In the genomic region with DNA sequence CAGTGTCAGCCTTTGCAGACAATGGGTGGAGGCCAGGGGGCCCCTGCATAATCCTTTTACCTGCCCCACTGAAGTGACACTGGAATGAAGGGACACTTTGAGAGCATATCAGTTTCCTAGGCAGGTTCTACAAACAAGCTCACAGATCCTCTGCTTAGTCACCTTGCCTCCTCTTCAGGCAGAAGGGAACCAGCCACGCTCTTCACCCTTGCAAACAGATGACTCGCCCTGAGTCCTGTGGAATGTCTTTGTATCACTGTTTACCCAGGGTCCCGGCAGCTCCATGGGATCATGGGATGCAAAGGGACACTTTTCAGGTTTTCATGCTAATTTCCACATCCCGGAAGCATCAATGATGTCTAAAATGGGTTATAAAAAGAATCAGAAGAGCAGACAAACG, we compare ENCODE assay signal across 24 mouse cellular contexts.
DNase-seq lines count a peak whose midpoint lies in the region; ATAC-seq and TF ChIP-seq lines count a peak whose summit lies in the region.
"Had no signal": no experiment of that assay in that cellular context is flagged by ENCODE, and none has a peak within 500 bp of the region (broad histone marks: within the 10 kb centered on the region; RNA-seq: fewer than 3 reads in every experiment).

No protein-coding gene starts in this region.

- H3K4me3 ChIP-seq in intestine, embryonic 14.5 days (ENCODE audit: low read depth, low read length) = no peak overlapping the region
- no peak overlapping the region for H3K4me3 ChIP-seq in intestine, postnatal 0 days (ENCODE audit: low read depth, low read length)
- no peak overlapping the region for H3K4me3 ChIP-seq in ES-E14 (ENCODE audit: insufficient read depth in 1 of 2, low read depth in 1 of 2, low read length in 2 of 2, poor library complexity in 1 of 2, severe bottlenecking in 1 of 2)
- no peak overlapping the region for H3K4me3 ChIP-seq in embryonic facial prominence, embryonic 14.5 days (ENCODE audit: low read depth, low read length)
- H3K4me3 ChIP-seq: embryonic facial prominence, embryonic 12.5 days; embryonic facial prominence, embryonic 15.5 days; erythroblast, embryonic 14.5 days; forebrain, embryonic 10.5 days; forebrain, embryonic 12.5 days had no signal

- DNase-seq in intestine, embryonic 14.5 days (ENCODE audit: low spot score) = peak; percentile 51
- DNase-seq in ES-E14 (ENCODE audit: low read depth, low spot score) (peak; percentile 8), R1 (ENCODE audit: low read depth, low spot score) (peak; percentile 7)
- peak; percentile 6 for DNase-seq in embryonic facial prominence, embryonic 14.5 days (ENCODE audit: low spot score)
- DNase-seq in thymus, adult 18-20 months = no peak
- DNase-seq: adrenal gland, adult 2 months; adrenal gland, postnatal 10 days; adrenal gland, postnatal 25 days; cerebellum, adult 11-12 months; cerebellum, adult 2 months; cerebellum, adult 9-10 months; cerebellum, postnatal 10 days; cerebellum, postnatal 25 days had no signal

- H3K27me3 ChIP-seq in intestine, embryonic 14.5 days (replicated peaks; ENCODE audit: control insufficient read depth, insufficient read depth, low read length) = no peaks in the 10 kb centered on the region
- H3K27me3 ChIP-seq in intestine, postnatal 0 days (replicated peaks; ENCODE audit: control insufficient read depth, insufficient read depth, low read length) = no peaks in the 10 kb centered on the region
- no peaks in the 10 kb centered on the region for H3K27me3 ChIP-seq in embryonic facial prominence, embryonic 14.5 days (replicated peaks; ENCODE audit: control insufficient read depth, insufficient read depth, low read length)
- H3K27me3 ChIP-seq: embryonic facial prominence, embryonic 12.5 days; embryonic facial prominence, embryonic 15.5 days; forebrain, embryonic 12.5 days; Patski had no signal

- no peak for ATAC-seq in intestine, embryonic 14.5 days (replicated peaks; ENCODE audit: low FRiP score, low TSS enrichment, low read depth)
- ATAC-seq in intestine, postnatal 0 days = no peak
- ATAC-seq in embryonic facial prominence, embryonic 14.5 days (ENCODE audit: low read depth) = peak; percentile 68
- ATAC-seq in cerebellum, adult (ENCODE audit: insufficient number of reproducible peaks, low FRiP score, low TSS enrichment) = no peak
- ATAC-seq: forebrain, embryonic 14.5 days; forebrain, embryonic 16.5 days; Patski had no signal

- H3K27ac ChIP-seq in intestine, embryonic 14.5 days (ENCODE audit: low read depth) = no peak overlapping the region
- H3K27ac ChIP-seq in intestine, postnatal 0 days (ENCODE audit: low read depth, low read length) = no peak overlapping the region
- H3K27ac ChIP-seq in ES-E14 (ENCODE audit: insufficient read depth, low read depth, low read length, poor library complexity, severe bottlenecking) = no peak overlapping the region
- no peak overlapping the region for H3K27ac ChIP-seq in embryonic facial prominence, embryonic 14.5 days (replicated peaks; ENCODE audit: low read depth, low read length)
- H3K27ac ChIP-seq: embryonic facial prominence, embryonic 12.5 days; embryonic facial prominence, embryonic 15.5 days; forebrain, embryonic 10.5 days; forebrain, embryonic 12.5 days had no signal

- no peaks in the 10 kb centered on the region for H3K4me1 ChIP-seq in intestine, embryonic 14.5 days (replicated peaks; ENCODE audit: control insufficient read depth, insufficient read depth, low read length)
- H3K4me1 ChIP-seq in intestine, postnatal 0 days (replicated peaks; ENCODE audit: control insufficient read depth, insufficient read depth, low read length) = no peaks in the 10 kb centered on the region
- no peaks in the 10 kb centered on the region for H3K4me1 ChIP-seq in ES-E14 (ENCODE audit: control insufficient read depth in 2 of 2, insufficient read depth in 2 of 2, low read length in 2 of 2, poor library complexity in 1 of 2)
- peaks cover 2% of the 10 kb centered on the region; the same call in 1 of the 2 replicates for H3K4me1 ChIP-seq in embryonic facial prominence, embryonic 14.5 days (ENCODE audit: control insufficient read depth, insufficient read depth, low read length)
- H3K4me1 ChIP-seq: embryonic facial prominence, embryonic 15.5 days had no signal

- H3K36me3 ChIP-seq in intestine, embryonic 14.5 days (ENCODE audit: control insufficient read depth, insufficient read depth, low read length) = no peaks in the 10 kb centered on the region
- H3K36me3 ChIP-seq in intestine, postnatal 0 days (ENCODE audit: control insufficient read depth, insufficient read depth) = no peaks in the 10 kb centered on the region
- no peaks in the 10 kb centered on the region for H3K36me3 ChIP-seq in ES-E14 (ENCODE audit: control insufficient read depth, insufficient read depth, low read length, poor library complexity, severe bottlenecking)
- no peaks in the 10 kb centered on the region for H3K36me3 ChIP-seq in embryonic facial prominence, embryonic 14.5 days (ENCODE audit: control insufficient read depth, insufficient read depth, low read length)
- H3K36me3 ChIP-seq: embryonic facial prominence, embryonic 12.5 days; embryonic facial prominence, embryonic 15.5 days; forebrain, embryonic 10.5 days; forebrain, embryonic 12.5 days; G1E had no signal

- H3K9ac ChIP-seq in intestine, embryonic 14.5 days (ENCODE audit: low read length) = no peak overlapping the region
- H3K9ac ChIP-seq in intestine, postnatal 0 days (ENCODE audit: low read depth, low read length) = no peak overlapping the region
- H3K9ac ChIP-seq in ES-E14 (ENCODE audit: insufficient read depth, low read depth, low read length, poor library complexity, severe bottlenecking) = no peak overlapping the region
- no peak overlapping the region for H3K9ac ChIP-seq in embryonic facial prominence, embryonic 14.5 days (ENCODE audit: low read depth, low read length)
- H3K9ac ChIP-seq: embryonic facial prominence, embryonic 12.5 days; embryonic facial prominence, embryonic 15.5 days; forebrain, embryonic 12.5 days had no signal

- H3K9me3 ChIP-seq in intestine, embryonic 14.5 days (ENCODE audit: control insufficient read depth, low read length) = no peaks in the 10 kb centered on the region
- no peaks in the 10 kb centered on the region for H3K9me3 ChIP-seq in intestine, postnatal 0 days (ENCODE audit: control insufficient read depth)
- H3K9me3 ChIP-seq in ES-E14 (ENCODE audit: control insufficient read depth, insufficient read depth, low read depth, low read length) = no peaks in the 10 kb centered on the region
- H3K9me3 ChIP-seq in embryonic facial prominence, embryonic 14.5 days (ENCODE audit: control insufficient read depth, low read length) = no peaks in the 10 kb centered on the region
- H3K9me3 ChIP-seq: embryonic facial prominence, embryonic 12.5 days; embryonic facial prominence, embryonic 15.5 days; forebrain, embryonic 10.5 days; forebrain, embryonic 12.5 days had no signal

- WGBS in intestine, embryonic 14.5 days = 40% methylated on average over 5 of the region's 5 CpGs
- WGBS in intestine, postnatal 0 days = 30% methylated on average over 5 of the region's 5 CpGs
- 60% methylated on average over 5 of the region's 5 CpGs for WGBS in embryonic facial prominence, embryonic 14.5 days

- H3K4me2 ChIP-seq in intestine, embryonic 14.5 days (ENCODE audit: low read length) = no peak overlapping the region
- no peak overlapping the region for H3K4me2 ChIP-seq in intestine, postnatal 0 days (replicated peaks; ENCODE audit: low read depth)
- no peak overlapping the region for H3K4me2 ChIP-seq in embryonic facial prominence, embryonic 14.5 days (ENCODE audit: low read depth, low read length)
- H3K4me2 ChIP-seq: embryonic facial prominence, embryonic 12.5 days; embryonic facial prominence, embryonic 15.5 days; forebrain, embryonic 12.5 days had no signal

- no peak for TF ChIP-seq CTCF in intestine, postnatal 0 days (IDR thresholded peaks at IDR 0.05; ENCODE audit: low read depth)

- in situ Hi-C loops in ES-E14 (cut with MboI; ENCODE audit: low sequenced_read_pairs in 2 of 2, unreplicated experiment in 2 of 2) = no loop called here

TF ChIP-seq in ES-E14, 5 proteins besides CTCF, POLR2A, EP300 and RAD21:
- TF ChIP-seq ZNF384 (IDR thresholded peaks at IDR 0.05; ENCODE audit: low read depth, low read length) (no peak), MAFK (IDR thresholded peaks at IDR 0.05; ENCODE audit: insufficient read depth, low read depth, low read length) (no peak), ZC3H11A (IDR thresholded peaks at IDR 0.05; ENCODE audit: borderline replicate concordance, low read depth, low read length) (no peak), CHD2 (IDR thresholded peaks at IDR 0.05; ENCODE audit: low read depth, low read length) (no peak), HCFC1 (IDR thresholded peaks at IDR 0.05; ENCODE audit: borderline replicate concordance, insufficient read depth, low read length) (no peak)

Comparison
In these comparisons a context has a peak if more than half of its experiments do, and no peak if none do; other contexts are left out.
1. DNase-seq: peak in intestine, embryonic 14.5 days (single experiment), ES-E14 (single experiment), R1 (single experiment) and embryonic facial prominence, embryonic 14.5 days (single experiment); none in thymus, adult 18-20 months (0 of 2).